Mouse (Mus musculus) frontal cortex, postnatal 36 days (tissue): Measurements from ENCODE around the gene Ccl20.

Experiments used
- DNase-seq, 2 experiments: peaks; one replicate each; pipeline ENCODE4 v3.0.0; 2022; ENCODE audit warnings: low spot score in 2 of 2

Gene Ccl20

DNA sequence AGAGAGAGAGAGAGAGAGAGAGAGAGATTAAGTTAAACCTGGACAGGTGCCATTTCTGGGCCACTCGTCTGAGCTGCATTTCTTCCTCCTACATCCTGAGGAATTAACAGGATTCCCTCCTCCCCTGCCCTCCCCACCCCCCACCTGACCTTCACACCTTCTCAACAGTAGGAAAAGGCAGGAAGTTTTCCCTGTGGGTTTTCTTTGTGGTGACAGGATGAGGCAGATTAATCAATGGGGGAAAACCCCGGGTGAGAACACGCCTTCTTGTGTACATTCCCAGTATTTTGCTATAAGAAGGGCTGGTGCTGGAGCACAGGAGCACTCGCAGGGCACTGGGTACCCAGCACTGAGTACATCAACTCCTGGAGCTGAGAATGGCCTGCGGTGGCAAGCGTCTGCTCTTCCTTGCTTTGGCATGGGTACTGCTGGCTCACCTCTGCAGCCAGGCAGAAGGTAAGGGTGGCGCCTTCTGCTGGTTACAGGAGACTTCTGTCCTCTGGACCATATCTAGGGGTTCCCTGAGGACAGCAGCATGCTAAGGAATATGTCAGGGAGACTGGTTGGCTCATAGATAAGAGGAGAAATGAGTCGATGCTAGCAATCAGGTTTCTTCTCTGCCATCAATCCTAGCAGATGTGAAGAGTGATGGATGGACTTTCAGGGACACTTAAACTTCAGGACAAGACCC, at the start of gene Ccl20:
Ccl20 (plus strand) TSS at position 320 of the 691 bp plus-strand sequence.
- DNase-seq: no peak

DNA sequence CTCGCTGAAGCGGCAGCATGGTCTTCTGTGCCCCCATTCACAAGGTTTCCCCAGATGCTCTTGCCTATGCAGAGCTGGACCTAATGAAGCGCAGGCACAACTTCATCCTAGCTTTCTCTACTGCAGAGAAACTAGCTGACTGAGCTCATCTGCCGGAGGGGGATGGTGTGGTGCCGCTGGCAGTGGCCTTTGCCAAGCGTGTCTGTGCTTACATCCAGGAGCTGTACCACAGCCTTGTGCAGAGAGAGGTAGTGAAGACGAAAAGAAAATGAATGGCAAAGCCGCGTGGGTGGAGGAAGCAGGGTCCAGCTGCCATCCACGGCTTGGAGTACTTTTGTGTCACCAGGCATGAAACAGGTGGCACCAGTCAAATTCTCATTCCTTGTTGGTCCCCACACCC, 49.4 kb upstream of the Ccl20 start:
- no peak for DNase-seq

- DNase-seq: no peak
Measured at GRCm38 (mm10) chr1:83075526-83076189, 40.9 kb upstream of the Ccl20 start.

GRCm38 (mm10) chr1:83076190-83076917, 40.2 kb upstream of the Ccl20 start:
- peak in 1 of 2 experiments; percentile 51 for DNase-seq

- DNase-seq: no peak
Measured at GRCm38 (mm10) chr1:83077016-83077415, 39.5 kb upstream of the Ccl20 start.

DNA sequence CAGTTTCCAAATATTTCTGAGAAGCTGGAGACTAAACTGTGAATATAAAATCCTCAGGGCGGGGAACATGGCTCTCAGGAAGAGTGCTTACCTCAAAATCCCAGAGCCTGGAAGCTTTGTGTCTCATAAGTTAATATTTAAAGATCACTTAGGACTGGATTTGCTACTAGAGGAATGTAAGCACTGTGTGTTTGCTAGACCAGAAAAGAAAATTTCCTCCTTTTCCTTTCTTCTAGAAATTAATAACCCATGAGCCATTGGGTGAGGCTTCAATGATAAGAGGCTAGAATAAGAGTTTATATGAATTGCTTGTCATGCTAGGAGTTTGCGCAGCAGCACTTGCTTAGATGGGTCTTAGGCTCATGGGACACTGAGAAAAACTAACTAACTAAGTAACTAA, 31.8 kb upstream of the Ccl20 start:
- no peak for DNase-seq

DNA sequence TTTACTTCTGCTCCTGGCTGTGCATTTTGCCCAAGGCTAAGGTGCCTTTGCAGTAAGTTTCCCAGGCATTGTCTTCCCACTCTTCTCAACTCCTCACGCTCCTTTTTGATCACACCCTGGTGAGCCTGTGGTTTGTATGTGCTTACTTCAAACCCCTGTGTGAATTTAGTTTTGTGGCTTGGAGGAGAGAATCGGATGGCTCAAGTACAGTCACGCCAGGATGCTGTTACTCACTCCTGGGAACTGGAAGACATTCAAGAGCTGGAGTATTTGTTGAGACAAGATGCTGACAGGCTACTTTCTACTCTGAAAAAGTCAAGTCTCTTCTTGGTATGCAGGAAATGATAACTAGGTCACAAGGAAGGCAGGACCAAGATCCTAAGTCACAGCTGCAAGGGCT, 25.3 kb upstream of the Ccl20 start:
- no peak for DNase-seq

GRCm38 (mm10) chr1:83096935-83097334, 19.6 kb upstream of the Ccl20 start:
- no peak for DNase-seq

DNA sequence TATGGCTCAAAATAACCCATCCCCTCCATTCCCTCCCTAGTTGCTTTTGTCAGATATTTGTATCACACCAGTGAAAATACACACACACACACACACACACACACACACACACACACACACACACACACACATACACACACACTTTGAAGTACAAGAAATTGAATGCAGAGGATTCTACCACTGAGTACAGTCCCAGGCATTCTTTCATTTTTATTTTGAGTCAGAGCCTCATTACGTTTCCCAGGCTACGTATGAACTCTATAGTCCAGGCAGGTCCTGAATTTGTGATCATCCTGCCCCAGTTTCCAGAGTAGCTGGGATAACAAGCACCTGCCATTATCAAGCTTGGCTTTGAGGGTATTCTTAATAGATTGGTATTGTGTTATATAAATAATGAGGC, 17.4 kb upstream of the Ccl20 start:
- no peak for DNase-seq

DNA sequence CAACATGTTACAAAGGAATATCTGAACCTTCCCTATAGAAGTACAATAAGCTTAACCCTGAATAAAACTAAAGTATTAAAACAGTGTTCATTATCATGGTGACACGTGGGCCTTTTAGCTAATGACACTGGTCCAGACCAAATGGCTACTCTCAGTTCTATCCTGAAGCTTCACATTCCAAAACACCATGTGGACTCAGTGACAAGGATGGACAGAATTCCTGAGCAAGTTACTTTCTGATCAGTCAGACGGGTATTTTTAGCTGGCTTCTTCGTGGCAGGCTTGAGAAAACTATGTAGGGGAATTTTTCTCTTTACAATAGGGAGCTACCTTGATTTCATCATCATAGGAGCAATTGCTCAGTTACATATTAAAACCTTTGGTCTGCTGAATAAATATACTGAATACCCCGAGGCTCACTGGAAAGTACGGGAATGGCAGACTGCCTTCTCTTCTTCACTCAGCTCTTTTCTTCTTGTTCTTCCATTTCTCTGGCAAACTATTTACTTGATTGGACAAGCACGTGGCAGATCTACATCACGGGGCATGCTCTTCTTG, 16.9 kb upstream of the Ccl20 start:
- no peak for DNase-seq

- no peak for DNase-seq
Measured at GRCm38 (mm10) chr1:83101891-83102290, 14.7 kb upstream of the Ccl20 start.

DNA sequence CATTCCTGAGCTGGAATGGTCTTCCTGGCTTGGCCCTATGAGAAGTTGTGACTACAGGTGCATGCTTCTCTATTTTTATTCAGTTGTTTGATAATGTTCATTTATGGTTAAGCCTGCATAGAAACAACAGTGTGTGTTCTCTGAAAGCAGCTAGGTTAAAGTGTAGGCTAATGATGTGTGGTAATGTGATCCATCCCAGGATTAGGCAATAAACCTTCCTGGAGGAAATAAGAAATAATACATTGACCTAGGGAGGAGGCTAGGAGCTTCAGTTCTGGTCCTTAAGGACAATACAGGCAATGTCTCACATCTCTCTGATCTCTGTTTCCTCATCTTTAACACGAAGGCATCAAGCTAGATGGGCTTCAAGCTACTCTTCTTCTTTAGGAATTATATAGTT, 11.1 kb upstream of the Ccl20 start:
- no peak for DNase-seq

- no peak for DNase-seq
Measured at GRCm38 (mm10) chr1:83107410-83107978, 9.1 kb upstream of the Ccl20 start.

- no peak for DNase-seq
Measured at GRCm38 (mm10) chr1:83110992-83111391, 5.6 kb upstream of the Ccl20 start.

GRCm38 (mm10) chr1:83111726-83112125, 4.8 kb upstream of the Ccl20 start:
- DNase-seq: peak in 1 of 2 experiments; percentile 6

DNA sequence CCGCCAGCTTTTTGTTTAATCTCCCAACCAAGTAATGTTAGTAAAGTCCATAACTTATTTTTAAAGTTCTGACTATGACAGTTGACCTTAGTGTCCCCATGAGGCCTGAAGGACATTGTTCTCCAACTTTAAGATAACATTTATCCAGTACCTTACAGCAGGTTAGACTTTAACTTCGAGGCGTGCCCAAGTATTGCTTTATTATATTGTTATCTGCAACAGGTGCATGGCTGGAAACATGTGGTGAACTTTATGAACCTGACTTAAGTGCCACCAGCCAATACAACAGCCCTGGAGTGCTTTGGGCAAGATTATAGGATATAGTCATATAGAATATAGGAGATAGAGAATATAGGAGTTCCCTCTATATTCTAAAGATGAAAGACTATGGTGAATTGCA, 651 bp downstream of the Ccl20 start:
- DNase-seq: no peak

DNA sequence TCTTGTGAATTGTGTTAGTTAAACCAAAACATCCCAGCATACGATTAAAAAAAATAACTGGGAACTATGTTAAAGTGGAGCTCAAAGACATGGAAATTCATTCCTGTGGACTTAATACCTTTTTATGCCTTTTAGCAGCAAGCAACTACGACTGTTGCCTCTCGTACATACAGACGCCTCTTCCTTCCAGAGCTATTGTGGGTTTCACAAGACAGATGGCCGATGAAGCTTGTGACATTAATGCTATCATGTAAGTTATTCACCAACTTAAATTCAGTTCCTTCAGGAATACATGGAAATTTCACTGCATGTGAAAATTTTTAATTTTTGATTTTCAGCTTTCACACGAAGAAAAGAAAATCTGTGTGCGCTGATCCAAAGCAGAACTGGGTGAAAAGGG, 1.1 kb downstream of the Ccl20 start:
- peak; percentile 21 to 63 for DNase-seq

DNA sequence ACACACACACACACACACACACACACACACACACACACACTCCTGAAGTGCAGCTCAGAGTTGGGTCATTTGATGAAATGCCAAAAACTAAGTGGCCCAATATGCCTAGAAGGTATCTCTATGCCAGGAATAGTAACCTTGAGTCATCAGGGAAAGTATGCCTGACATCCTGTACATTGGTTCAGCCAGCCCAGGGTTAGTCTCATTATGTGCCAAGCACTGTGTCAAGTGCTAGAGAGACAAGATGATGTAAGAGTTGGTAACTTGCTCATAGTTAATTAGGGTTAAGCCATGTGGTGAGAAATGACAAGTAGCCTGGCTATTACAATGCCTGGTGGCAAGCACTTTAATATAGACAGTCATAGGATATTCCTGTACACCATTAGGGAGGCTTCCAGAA, 3.3 kb downstream of the Ccl20 start:
- DNase-seq: no peak

- DNase-seq: no peak
Measured at GRCm38 (mm10) chr1:83120312-83120711, 3.7 kb downstream of the Ccl20 start.

- DNase-seq: no peak
Measured at GRCm38 (mm10) chr1:83123201-83123600, 6.6 kb downstream of the Ccl20 start.

DNA sequence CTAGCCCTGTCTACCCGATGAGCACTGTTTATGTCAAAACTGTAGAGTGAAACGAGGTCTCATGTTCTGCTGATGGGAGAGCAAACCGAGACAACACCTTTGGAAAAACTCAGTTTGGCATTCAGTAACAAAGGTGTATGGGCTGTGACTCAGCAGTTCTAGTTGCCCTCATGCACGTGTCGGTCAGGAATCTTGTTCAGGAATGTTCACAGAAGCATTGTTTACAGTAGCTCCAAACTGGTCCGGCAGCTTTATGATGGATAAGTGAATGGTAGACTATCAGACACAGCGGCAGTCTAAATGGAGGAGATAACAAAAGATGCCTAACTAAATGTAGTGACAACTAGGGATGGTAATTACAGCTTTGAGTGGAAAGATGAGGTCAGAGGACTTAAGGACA, 19.3 kb downstream of the Ccl20 start:
- no peak for DNase-seq

- no peak for DNase-seq
Measured at GRCm38 (mm10) chr1:83137847-83138246, 21.3 kb downstream of the Ccl20 start.
